Mouse (Mus musculus): ENCODE measurements around the gene Ift74.
A peak's percentile ranks its signal among the peaks of the same experiment; 100 is the strongest.

The Ift74 gene

DNA sequence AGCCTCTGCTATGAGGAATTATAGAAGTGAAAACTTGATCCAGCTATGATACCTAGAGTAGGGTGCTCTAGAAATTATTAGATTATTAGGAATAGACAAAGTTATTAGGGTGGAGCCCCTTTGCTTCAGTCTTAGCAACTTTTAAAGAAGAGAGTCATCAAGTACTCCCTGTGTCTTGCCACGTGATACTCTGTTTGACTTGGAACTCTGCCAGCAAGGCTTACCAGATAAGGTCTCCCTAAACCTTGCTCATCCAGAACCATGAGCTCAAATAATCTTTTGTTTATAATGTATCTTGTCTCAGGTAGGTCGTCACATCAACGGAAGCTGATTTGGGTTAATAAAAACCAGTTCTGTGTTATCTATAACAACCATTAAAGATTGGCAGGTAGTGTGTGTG is 82.1 kb downstream of the Ift74 start:
- no peak for DNase-seq

GRCm38 (mm10) chr4:94711002-94711401 is 96.7 kb downstream of the Ift74 start:
- DNase-seq: no peak

- peak; percentile 18 for DNase-seq
Measured at GRCm38 (mm10) chr4:94711426-94711825, 97.1 kb downstream of the Ift74 start.

- DNase-seq: no peak
Measured at GRCm38 (mm10) chr4:94713741-94714140, 99.5 kb downstream of the Ift74 start.

DNA sequence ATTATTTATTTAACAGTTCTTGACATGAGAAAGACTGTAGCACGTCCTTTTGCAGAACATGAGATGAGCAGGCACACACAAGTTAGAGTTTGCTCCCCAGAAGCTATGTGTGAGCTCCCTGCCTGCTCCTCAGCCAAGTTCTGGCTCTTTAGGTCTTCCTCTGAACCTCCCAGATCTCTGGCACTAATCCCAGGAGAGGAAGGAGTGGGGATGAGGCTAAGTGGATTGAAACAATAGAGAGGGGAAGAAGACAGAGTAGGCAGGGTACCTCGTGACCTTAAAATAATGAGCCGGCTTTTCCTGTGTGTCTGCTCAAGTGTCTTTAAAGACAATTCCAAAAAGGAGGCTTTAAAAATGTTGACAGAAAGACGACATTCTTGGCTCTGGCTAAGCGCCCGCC is 100.9 kb downstream of the Ift74 start:
- peak; percentile 44 for DNase-seq

DNA sequence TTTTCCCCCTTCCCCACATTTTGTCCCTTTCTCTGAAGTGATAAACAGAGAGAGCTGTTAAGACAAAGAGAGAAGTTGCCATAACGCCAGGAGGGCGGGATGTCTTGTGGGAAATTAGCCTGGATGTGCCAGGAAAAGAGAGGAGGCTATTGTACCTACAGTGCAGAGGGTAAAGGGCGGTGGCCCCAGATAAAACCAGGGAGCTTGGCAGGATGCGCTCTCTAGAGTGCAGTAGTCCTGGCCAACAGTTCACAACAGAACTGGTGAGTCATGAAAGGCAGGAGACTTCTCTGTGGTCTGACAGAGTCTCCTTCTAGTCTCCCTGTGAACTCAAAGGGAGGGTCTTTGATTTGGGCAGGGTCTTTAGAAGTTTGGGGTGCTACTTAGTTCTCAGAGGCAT is 111.5 kb downstream of the Ift74 start:
- DNase-seq: peak; percentile 8

- DNase-seq: peak; percentile 37
Measured at GRCm38 (mm10) chr4:94732721-94733120, 118.4 kb downstream of the Ift74 start.

GRCm38 (mm10) chr4:94737326-94738295 is 123.3 kb downstream of the Ift74 start:
- DNase-seq: no peak

DNA sequence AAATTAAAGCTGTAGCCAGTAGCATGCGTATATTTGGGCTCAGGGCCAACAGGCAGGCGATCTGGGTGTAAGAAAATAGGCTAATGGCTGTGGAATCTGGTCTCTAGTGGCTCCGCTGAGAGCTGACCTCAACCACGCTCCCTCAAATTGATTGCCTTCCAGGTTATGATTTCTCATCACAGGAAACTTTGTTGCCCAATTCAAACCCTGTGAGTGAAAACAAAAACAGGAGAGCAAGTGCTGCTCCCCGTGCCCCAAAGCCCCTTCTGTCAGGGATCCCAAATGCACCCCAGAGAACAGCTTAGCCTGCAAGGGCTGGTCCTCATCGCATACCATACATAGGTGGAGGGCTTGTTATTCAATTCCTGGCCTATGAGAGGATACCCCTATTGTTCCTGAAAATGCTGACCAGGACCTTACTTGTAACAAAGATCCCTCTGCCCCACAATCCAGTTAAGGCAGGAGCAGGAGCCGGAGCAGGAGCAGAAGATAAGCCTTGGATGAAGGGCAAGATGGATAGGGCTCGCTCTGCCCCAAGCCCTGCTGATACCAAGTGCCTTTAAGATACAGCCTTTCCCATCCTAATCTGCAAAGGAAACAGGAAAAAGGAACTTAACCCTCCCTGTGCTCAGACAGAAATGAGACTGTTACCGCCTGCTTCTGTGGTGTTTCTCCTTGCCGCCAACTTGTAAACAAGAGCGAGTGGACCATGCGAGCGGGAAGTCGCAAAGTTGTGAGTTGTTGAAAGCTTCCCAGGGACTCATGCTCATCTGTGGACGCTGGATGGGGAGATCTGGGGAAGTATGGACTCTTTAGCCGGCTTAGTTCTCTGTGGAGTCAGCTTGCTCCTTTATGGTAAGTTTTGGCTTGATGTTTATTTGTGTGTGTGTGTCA is 124.8 kb downstream of the Ift74 start, which contains the start of gene Tek:
Gene Tek, plus strand, starts transcription at position 452 of the 894 bp plus-strand sequence.
- DNase-seq: peak; percentile 52

DNA sequence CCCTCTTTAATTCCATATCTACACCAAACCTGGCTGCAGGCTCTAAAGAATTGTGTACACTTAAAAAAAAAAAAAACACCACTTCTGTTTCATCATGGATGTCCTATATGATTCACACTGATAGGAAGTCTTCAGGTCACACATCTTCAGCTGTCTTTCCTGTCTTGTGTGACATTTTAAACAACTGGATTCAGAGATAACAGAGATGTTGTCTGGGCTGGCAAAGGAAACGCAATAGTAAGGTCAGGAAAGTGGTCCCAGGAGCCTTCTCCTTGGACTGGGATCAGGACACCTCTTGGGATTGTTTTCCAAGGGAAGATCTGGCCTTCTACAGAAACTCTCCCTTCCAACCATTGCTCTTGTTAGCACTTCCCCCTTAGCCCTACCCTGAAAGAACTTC is 127.5 kb downstream of the Ift74 start:
- DNase-seq: no peak
